In the genomic region with DNA sequence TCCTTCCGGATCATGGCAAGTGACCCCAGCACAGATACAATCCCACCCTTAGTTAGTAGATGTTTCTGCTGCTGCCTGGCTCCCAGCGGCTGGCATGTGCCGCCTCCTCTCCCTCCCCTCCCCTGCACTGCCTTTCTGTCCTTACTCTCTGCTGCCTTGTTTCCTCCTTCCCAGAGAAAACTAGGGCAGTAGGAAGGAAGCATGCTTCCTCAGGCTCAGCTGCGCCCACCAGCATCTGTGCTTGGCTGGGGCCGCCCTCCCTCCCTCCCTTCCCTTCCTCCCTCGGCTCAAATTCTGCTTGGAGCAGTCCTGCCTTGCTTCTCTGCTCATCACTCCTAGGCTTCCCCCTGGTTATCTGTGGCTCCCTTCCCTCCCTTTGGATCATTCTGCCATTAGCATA, we compare ENCODE assay signal across 11 mouse cellular contexts. TPM values are rescaled to one million over a fixed set of nuclear protein-coding genes. Genes with fewer than 3 reads are reported as not detected.
DNase-seq lines count a peak whose midpoint lies in the region; ATAC-seq and TF ChIP-seq lines count a peak whose summit lies in the region.
"Had no signal": no experiment of that assay in that cellular context is flagged by ENCODE, and none has a peak within 500 bp of the region (broad histone marks: within the 10 kb centered on the region; RNA-seq: fewer than 3 reads in every experiment).

No protein-coding gene starts in this region.

- no peaks in the 10 kb centered on the region for H3K36me3 ChIP-seq in heart, adult 2 months (ENCODE audit: control insufficient read depth, insufficient read depth, low read length)
- H3K36me3 ChIP-seq in embryonic facial prominence, embryonic 10.5 days (replicated peaks) = no peaks in the 10 kb centered on the region
- no peaks in the 10 kb centered on the region for H3K36me3 ChIP-seq in midbrain, embryonic 14.5 days (ENCODE audit: control insufficient read depth, insufficient read depth, low read length)
- H3K36me3 ChIP-seq: G1E had no signal

- TF ChIP-seq CTCF in heart, adult 2 months (IDR thresholded peaks at IDR 0.05) = no peak

- no peaks in the 10 kb centered on the region; the same call in none of the 2 replicates for H3K27me3 ChIP-seq in heart, adult 2 months (ENCODE audit: control insufficient read depth, insufficient read depth, low read length)
- peaks cover 59% of the 10 kb centered on the region for H3K27me3 ChIP-seq in embryonic facial prominence, embryonic 10.5 days (replicated peaks; ENCODE audit: low read depth, poor library complexity, severe bottlenecking)
- no peaks in the 10 kb centered on the region for H3K27me3 ChIP-seq in midbrain, embryonic 14.5 days (ENCODE audit: control insufficient read depth, insufficient read depth, low read length)

- peaks cover 8% of the 10 kb centered on the region for H3K4me1 ChIP-seq in heart, adult 2 months (ENCODE audit: control insufficient read depth, insufficient read depth, low read length)
- H3K4me1 ChIP-seq in embryonic facial prominence, embryonic 10.5 days = peaks cover 26% of the 10 kb centered on the region
- H3K4me1 ChIP-seq in midbrain, embryonic 14.5 days (ENCODE audit: control insufficient read depth, insufficient read depth, low read length) = peaks cover 8% of the 10 kb centered on the region; the same call in 1 of the 2 replicates

- ATAC-seq in midbrain, embryonic 14.5 days (ENCODE audit: low FRiP score, low TSS enrichment) = no peak
- ATAC-seq: intestine, postnatal 0 days had no signal

- TF ChIP-seq POLR2A in heart, adult 2 months (IDR thresholded peaks at IDR 0.05; ENCODE audit: insufficient read depth, low read depth, low read length) = no peak

- H3K9me3 ChIP-seq in embryonic facial prominence, embryonic 10.5 days = no peaks in the 10 kb centered on the region
- no peaks in the 10 kb centered on the region for H3K9me3 ChIP-seq in midbrain, embryonic 14.5 days (ENCODE audit: control insufficient read depth, low read length)
- H3K9me3 ChIP-seq: G1E had no signal

- 0 out of 2 replicates have a peak overlapping the region, but pooled peaks have one; percentile 16 for H3K9ac ChIP-seq in heart, adult 2 months (ENCODE audit: low read depth, low read length)
- 0 out of 2 replicates have a peak overlapping the region, but pooled peaks have one; percentile 16 for H3K9ac ChIP-seq in midbrain, embryonic 14.5 days (replicated peaks; ENCODE audit: low read length)

- H3K4me3 ChIP-seq in heart, adult 2 months = no peak overlapping the region
- H3K4me3 ChIP-seq in embryonic facial prominence, embryonic 10.5 days = no peak overlapping the region
- no peak overlapping the region for H3K4me3 ChIP-seq in midbrain, embryonic 14.5 days (replicated peaks; ENCODE audit: low read depth, low read length)

- DNase-seq in heart, adult 2 months = no peak
- no peak for DNase-seq in heart, postnatal 4 days
- DNase-seq in embryonic facial prominence, embryonic 10.5 days (ENCODE audit: low spot score) = peak; percentile 25
- DNase-seq in heart, postnatal 14 days = peak; percentile 16 to 33
- DNase-seq in midbrain, embryonic 14.5 days = no peak
- DNase-seq in gastrocnemius, adult 18-20 months (ENCODE audit: low spot score) = no peak
- no peak for DNase-seq in spleen, postnatal 14 days (ENCODE audit: low spot score in 2 of 2)
- DNase-seq in ovary, adult 18-20 months (ENCODE audit: low spot score) = no peak

- H3K4me2 ChIP-seq in midbrain, embryonic 14.5 days (ENCODE audit: low read length) = peak overlapping the region; percentile 4; the same call in 1 of the 2 replicates

- peak overlapping the region; percentile 36 for H3K27ac ChIP-seq in heart, adult 2 months
- no peak overlapping the region for H3K27ac ChIP-seq in embryonic facial prominence, embryonic 10.5 days (replicated peaks)
- H3K27ac ChIP-seq in midbrain, embryonic 14.5 days (replicated peaks; ENCODE audit: low read depth, low read length) = peak overlapping the region; percentile 64; the same call in 1 of the 2 replicates

- intact Hi-C loops in heart, adult 2 months (cut with DNase I) = no loop called here
- intact Hi-C loops in heart, postnatal 14 days (cut with DNase I) = no loop called here

- 14% methylated on average over 6 of the region's 6 CpGs for WGBS in heart, adult 2 months
- 20% methylated on average over 6 of the region's 6 CpGs for WGBS in embryonic facial prominence, embryonic 10.5 days
- 21% methylated on average over 6 of the region's 6 CpGs for WGBS in midbrain, embryonic 14.5 days

- H3K79me2 ChIP-seq in heart, adult 2 months (replicated peaks; ENCODE audit: control insufficient read depth, insufficient read depth, low read length) = no peaks in the 10 kb centered on the region

- TF ChIP-seq EP300 in heart, adult 2 months (IDR thresholded peaks at IDR 0.05; ENCODE audit: insufficient read depth, low read depth, low read length) = no peak

RNA-seq across cellular contexts. Expression of gene Fam43b, which starts 18.4 kb away (rescaled TPM):
- total RNA-seq in heart, adult 2 months (2021) = not detected
- polyA plus RNA-seq in heart, adult 2 months (2012; rRNA removed) = not detected in 2 replicates
- not detected for total RNA-seq in heart, postnatal 4 days (2021)
- polyA plus RNA-seq in embryonic facial prominence, embryonic 10.5 days (2016; fragmentation: Nextera tagmentation; extraction: Ambion mirVana) = 0.13 TPM in 1 of 2 replicates, not detected in the other
- total RNA-seq in heart, postnatal 14 days (2021) = not detected
- polyA plus RNA-seq in midbrain, embryonic 14.5 days (2014; fragmentation: Nextera tagmentation; extraction: Ambion mirVana) = 5.4 and 6.7 TPM in 2 replicates
- not detected for total RNA-seq in gastrocnemius, adult 18-20 months (2021)
- polyA plus RNA-seq: G1E; intestine, postnatal 0 days; testis, adult 2 months had no signal

RNA-seq across cellular contexts. Expression of gene Mul1, which starts 19.7 kb away (rescaled TPM):
- total RNA-seq in heart, adult 2 months (2021) = 10 to 100 TPM; 75.0 to 75.5 TPM
- 25.3 and 32.9 TPM in 2 replicates for polyA plus RNA-seq in heart, adult 2 months (2012; rRNA removed)
- total RNA-seq in heart, postnatal 4 days (2021) = 10 to 100 TPM; 55.2 to 62.7 TPM
- polyA plus RNA-seq in embryonic facial prominence, embryonic 10.5 days (2016; fragmentation: Nextera tagmentation; extraction: Ambion mirVana) = 19.7 and 20.8 TPM in 2 replicates
- 10 to 100 TPM; 70.0 to 72.5 TPM for total RNA-seq in heart, postnatal 14 days (2021)
- polyA plus RNA-seq in midbrain, embryonic 14.5 days (2014; fragmentation: Nextera tagmentation; extraction: Ambion mirVana) = 22.8 and 23.8 TPM in 2 replicates
- 10 to 100 TPM; 41.7 to 43.9 TPM for total RNA-seq in gastrocnemius, adult 18-20 months (2021)

RNA-seq across cellular contexts. Expression of gene Camk2n1, which starts 39.4 kb away (rescaled TPM):
- total RNA-seq in heart, adult 2 months (2021) = 10 to 100 TPM; 12.0 to 12.7 TPM
- polyA plus RNA-seq in heart, adult 2 months (2012; rRNA removed) = 6.9 and 7.1 TPM in 2 replicates
- 1 to 10 TPM; 6.8 to 8.0 TPM for total RNA-seq in heart, postnatal 4 days (2021)
- 1.1 and 1.2 TPM in 2 replicates for polyA plus RNA-seq in embryonic facial prominence, embryonic 10.5 days (2016; fragmentation: Nextera tagmentation; extraction: Ambion mirVana)
- 1 to 10 TPM; 8.4 to 8.7 TPM for total RNA-seq in heart, postnatal 14 days (2021)
- 15.4 and 20.5 TPM in 2 replicates for polyA plus RNA-seq in midbrain, embryonic 14.5 days (2014; fragmentation: Nextera tagmentation; extraction: Ambion mirVana)
- total RNA-seq in gastrocnemius, adult 18-20 months (2021) = 1 to 10 TPM; 3.8 to 7.7 TPM

RNA-seq across cellular contexts. Expression of gene Cda, which starts 46.9 kb away (rescaled TPM):
- 1 to 10 TPM; 1.4 TPM for total RNA-seq in heart, adult 2 months (2021)
- polyA plus RNA-seq in heart, adult 2 months (2012; rRNA removed) = 1.9 and 3.3 TPM in 2 replicates
- total RNA-seq in heart, postnatal 4 days (2021) = 1 to 10 TPM; 5.9 to 6.9 TPM
- 3.3 and 4.8 TPM in 2 replicates for polyA plus RNA-seq in embryonic facial prominence, embryonic 10.5 days (2016; fragmentation: Nextera tagmentation; extraction: Ambion mirVana)
- total RNA-seq in heart, postnatal 14 days (2021) = 1 to 10 TPM; 2.1 to 2.2 TPM
- polyA plus RNA-seq in midbrain, embryonic 14.5 days (2014; fragmentation: Nextera tagmentation; extraction: Ambion mirVana) = 2.4 and 4.6 TPM in 2 replicates
- 1 to 10 TPM in 1 of 2 experiments, under 1 TPM in 1; 0.57 to 1.1 TPM for total RNA-seq in gastrocnemius, adult 18-20 months (2021)
- total RNA-seq: G1E had no signal
- polyA plus RNA-seq: G1E had no signal

Comparison
In these comparisons a context has a peak if more than half of its experiments do, and no peak if none do; other contexts are left out.
1. DNase-seq: peak in embryonic facial prominence, embryonic 10.5 days (single experiment) and heart, postnatal 14 days (2 of 2); none in heart, adult 2 months (0 of 2), heart, postnatal 4 days (single experiment), midbrain, embryonic 14.5 days (single experiment), gastrocnemius, adult 18-20 months (single experiment), spleen, postnatal 14 days (0 of 2) and ovary, adult 18-20 months (single experiment).